Mouse (Mus musculus) granulocyte monocyte progenitor cell, adult 5-6 weeks (primary cell): Measurements from ENCODE around the gene Rptor. TPM values are rescaled to one million over a fixed set of nuclear protein-coding genes. Genes with fewer than 3 reads are reported as not detected.

Experiments used
- ATAC-seq: replicated peaks from 2 replicates; pipeline ENCODE4 v1.8.0; 2016; ENCODE audit warnings: mild to moderate bottlenecking, moderate TSS enrichment, inconsistent platforms; ENCODE audit not compliant: poor library complexity, severe bottlenecking
- total RNA-seq, 2 experiments: library from RNA; stranded (forward) in 1 of 2; stranded (reverse) in 1 of 2; fragments of 200-712, 200-1000 nt in 1 of 2; fragments of >200 nt in 1 of 2; fragmentation: Nextera tagmentation in 1 of 2; gene quantifications; 2 replicates each; pipeline ENCODE4 v1.2.3; 2014 to 2017

The Rptor gene
- total RNA-seq, 2 experiments from 2014 or later: 20.9 to 33.0 TPM

DNA sequence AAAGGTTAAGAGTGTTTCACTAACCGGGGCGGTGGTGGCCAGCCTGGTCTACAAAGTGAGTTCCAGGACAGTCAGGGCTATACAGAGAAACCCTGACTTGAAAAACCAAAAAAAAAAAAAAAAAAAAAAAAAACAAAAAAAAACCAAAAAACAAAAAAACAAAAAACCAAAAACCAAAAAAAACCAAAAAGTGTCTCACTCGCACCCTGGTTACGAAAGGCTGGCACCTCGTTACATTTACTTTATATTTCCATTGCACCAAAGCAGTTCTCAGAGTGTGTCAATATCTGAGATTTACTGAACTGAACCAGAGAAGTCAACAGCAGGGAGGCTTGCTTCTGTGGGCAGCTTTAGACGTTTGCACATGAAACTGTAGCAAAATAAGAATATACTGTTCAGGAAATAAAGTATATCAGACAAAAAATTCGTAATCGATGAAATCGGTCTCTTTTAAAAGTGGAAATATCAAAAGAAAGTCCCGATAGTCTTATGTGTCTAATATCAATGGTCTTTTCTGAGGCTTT lies 466 bp upstream of the Rptor start:
- ATAC-seq: no peak

DNA sequence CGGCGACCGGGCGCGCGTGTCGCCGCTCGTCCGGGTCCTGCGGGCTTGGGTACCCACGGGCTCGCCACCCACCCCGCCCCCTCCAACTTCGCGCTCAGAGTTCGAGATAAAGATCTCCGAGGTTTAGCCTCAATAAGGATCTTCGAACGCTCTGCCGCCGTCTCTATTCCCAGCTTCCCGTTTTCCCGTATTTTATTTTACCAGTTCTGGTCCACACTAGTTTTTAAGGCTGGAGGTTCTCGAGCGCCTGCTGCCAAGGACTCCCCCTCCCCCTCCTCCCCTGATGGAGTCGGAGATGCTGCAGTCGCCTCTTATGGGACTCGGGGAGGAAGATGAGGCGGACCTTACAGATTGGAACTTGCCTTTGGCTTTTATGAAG lies 811 bp downstream of the Rptor start:
- ATAC-seq: no peak

DNA sequence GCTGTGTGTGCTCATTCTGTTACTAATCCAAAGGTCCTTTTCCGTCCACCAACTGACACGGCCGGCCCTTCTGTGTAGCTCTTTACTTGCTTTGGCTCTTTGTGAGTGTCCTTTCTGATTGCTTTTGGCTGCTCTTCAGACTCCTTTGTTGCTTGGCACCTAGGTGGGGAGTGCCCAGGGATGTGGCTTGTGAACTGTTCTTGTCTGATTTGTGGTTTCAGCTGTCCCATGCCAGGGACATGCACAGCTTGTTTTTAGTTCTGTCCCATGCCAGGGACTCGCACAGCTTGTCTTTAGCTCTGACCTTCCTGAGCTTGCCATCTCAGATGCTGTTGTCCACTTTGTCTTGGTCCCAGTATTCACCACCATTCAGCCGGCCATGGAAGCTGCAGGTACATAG lies 4.8 kb downstream of the Rptor start:
- ATAC-seq: no peak

DNA sequence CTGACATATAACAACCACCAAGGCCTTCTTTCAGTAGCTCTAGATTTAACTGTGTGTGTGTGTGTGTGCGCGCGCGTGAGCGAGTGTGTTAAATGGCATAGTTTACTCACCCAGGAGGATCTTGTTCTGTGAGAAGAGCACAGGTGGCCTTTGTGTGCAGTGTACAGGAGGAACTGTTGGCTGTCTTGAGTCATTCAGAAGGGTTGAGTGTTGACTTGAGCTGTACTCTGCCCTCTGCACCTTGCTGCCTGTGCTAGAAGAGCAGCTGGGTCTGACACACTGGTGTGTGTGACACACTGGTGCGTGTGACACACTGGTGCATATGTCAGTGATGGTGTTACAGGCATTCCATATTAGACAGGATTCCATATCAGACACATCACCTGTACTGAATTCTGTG lies 8.8 kb downstream of the Rptor start:
- no peak for ATAC-seq

DNA sequence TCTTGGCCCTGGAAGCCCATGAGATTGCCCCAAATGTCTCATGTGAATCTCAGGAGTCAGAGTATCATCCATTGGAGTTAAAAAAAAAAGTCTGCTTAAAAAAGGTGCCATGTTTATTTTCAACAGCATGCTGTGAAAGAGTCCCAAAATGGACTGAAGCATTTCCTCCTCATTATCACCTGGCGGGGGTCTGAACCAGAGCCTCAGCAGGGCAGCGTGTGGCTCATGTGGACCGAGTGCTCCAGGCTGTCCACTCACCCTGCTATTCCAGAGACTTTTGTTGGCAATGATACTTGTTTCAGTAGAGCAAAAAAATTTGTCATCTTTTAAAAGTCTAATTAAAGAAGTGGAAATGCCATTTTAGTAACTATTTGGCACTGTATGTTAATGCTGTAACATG lies 9.5 kb downstream of the Rptor start:
- ATAC-seq: no peak

DNA sequence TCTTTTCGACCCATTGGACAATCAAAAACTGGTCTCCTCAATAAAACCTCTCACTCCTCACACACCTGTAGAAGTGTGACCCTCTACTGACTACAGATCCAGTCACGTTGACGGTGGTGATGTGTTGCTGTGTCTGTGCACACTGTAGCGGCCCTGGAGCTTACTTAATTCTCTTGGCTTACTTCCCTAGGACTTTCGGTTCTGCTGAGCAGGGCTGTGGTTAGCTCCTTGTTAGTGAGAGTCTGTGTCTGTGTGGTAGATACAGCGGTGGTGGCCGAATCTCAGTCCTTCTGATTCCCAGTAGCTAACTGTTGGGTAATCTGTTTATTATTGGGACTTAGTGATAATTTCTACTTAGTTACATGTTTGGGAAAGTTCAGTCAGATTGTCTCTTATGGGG lies 12.4 kb downstream of the Rptor start:
- peak; percentile 95 for ATAC-seq

DNA sequence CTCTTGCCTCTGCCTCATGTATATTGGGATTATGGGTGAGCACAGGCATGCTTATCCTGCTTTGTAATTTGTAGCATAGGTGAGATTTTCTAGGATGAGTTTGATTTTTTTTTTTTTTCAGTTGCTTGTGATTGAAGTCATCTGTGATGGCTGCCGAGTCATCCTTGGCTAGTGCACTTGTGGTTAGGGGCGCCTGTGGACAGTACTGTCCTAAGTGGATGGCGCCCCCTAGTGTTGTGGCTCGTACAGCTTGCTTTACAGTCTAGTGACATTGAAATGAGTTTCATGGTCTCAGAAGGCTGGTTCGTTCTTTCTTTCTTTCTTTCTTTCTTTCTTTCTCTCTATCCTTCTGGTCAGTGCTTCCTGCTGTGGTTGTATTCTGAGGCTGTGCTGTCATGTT lies 16.1 kb downstream of the Rptor start:
- ATAC-seq: 0 out of 2 replicates have a peak, but pooled peaks have one; percentile 33

DNA sequence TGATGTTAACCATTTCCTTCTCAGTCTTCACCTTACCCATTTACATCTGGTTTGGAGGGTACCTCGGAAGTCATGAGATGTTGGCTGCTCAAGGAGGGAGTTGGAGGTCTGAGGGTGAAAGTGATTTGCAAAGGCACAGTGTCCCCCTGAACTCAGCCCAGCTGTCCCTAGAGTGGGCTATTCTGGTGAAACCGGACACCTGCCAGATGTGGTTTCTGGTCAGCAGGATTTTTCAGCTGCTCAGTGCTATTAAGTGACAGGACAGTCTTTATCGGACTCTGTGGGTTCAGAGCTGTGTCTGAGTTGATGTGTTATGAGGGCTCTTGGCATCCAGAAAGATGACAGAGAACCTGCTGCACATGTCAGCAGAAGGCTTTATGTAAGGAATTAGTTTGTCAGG lies 18.6 kb downstream of the Rptor start:
- no peak for ATAC-seq

DNA sequence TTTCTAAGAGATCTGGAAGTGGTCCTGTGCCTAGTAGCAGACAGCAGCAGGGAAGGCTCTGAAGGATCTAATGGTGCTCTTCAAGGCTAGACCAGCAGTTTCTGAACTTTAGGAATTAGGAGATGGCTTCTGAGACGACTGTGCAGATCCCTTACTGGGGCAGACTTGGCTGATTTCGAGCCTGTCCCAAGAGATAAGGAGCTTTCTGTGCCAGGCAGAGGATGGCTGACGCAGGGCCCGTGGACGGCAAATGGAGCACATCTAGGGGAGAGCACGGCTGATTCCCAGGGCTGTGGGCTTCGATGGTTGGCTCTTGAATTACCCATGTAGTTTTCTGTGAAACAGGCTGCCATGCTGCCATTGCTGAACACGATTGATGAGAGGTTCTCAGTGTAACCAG lies 21.1 kb downstream of the Rptor start:
- no peak for ATAC-seq

DNA sequence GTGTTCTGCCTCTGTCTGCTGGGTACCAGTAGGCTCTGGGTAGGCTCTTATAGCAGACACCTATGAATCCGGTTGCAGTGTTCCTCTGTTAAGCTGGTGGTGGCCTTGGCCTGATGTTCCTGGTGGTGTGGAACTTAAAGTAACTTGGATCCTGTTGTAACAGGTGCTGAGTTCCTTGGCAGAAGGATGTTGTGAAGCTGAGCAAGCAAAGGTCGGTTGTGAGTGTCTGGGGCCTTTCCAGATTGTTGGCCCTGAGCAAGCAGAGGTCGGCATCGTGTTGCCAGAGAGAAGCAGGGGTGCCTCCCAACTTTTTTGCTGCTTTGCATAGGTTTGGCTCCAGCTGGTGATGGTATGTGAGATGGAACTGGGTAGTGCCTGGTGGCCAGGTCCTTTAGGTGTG lies 21.7 kb downstream of the Rptor start:
- no peak for ATAC-seq

DNA sequence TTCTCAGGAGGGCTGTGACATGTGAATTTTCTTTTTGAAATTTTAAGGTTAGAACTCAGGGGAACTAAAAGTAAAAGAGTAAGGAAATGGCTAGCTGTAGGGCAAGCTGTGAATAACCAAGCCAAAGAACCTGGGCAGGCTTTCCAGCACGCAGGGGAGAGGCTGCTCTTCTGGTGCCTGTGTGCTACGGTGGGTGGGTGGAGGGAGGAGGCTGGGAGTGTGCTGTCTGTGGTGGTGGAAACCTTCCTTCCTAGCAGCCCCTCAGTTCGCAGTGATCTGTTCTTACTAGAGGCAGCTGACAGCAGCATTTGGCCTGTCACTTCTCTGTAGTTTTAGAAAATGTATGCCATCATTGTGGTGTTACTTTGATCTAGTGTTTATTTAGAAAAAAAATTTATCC lies 22.2 kb downstream of the Rptor start:
- no peak for ATAC-seq

DNA sequence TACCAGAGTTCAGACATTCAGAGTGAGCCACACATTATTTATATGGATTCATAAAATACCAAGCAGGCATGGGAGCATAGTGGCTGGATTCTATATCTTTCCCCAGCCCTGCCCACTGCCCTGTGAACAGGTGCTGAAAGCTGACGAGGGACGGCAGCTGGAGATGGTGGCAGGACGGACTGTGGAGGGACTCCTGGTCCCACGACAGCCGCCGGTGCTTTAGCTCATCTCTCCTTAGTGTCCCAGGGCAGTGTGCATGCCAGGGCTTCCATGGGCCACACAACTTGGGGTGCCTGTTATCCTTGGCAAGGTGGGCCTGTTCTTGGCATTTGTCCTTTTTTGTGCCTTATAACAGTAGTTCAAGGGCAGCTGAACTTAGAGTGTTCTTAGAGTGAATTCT lies 22.8 kb downstream of the Rptor start:
- ATAC-seq: no peak

DNA sequence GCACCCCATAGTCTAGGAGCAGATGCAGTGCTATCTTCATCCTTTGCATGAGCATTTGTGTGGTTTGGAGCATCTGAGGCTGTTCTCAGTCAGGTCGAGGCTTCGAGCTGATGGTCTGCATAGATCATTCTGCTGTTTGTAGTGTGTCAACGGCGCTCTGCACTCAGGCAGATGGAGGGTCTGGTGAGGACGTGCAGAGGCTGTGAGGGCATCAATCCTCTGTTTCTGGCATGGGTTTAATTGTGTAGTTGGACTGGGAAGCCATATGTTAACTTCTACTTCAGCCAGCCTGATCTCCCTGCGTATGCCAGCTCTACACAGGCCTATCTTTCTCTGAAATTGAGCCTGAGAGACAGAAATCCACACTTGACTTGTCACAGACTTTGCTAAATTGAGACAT lies 23.2 kb downstream of the Rptor start:
- ATAC-seq: no peak

DNA sequence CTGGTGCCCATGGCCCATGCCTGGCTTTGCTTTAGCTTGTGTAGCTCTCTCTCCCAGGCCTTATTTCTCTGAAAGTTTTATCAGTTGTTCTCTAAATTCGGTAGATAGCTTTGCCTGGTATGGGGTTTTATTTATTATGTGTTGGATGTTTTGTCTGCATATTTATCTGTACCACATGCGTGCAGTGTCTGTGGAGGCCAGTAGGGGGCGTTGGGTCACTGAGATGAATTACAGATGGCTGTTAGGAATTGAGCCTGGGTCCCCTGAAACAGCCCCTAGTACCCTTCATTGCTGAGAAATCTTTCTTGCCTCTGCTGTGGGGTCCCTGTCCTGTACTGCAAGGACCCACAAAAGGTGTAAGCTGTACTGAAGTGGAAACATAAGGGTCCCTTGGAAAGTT lies 24.5 kb downstream of the Rptor start:
- ATAC-seq: no peak

DNA sequence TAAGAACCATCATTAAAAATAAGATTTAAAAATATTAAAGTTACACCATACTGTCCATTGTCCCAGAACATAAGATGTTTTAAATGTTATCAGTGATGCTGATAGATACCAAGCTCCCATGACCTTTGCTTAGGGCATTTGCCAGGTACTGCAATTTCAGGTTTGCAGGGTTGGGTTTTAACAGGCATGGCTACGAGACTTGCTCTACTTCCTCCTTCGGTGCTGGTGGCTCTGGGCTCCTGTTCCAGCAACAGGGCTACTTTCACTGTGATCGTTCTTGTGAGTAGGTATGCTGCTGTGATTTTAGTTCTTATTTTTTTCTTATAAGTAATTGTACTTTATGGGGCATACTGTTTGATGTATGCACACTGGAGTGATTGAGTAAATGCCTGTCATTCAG lies 26.4 kb downstream of the Rptor start:
- peak; percentile 71 for ATAC-seq

DNA sequence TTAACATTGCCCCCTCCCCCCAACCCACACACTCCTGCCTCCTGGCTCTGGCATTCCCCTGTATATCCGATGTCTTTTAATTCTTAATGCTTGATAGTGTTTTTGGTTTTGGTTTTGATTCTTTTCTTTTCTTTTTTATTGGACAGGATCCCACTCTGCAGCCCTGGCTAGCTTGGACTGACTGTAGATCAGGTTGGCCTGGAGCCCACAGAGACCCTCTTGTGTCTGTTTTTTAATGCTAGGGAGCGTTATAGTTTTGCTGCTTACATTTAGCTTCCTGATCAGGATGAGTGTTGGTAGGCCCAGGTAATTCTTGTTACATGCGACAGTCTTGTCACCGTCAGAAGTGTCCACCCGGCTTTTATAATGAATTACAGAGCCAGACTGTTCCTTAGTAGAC lies 27.6 kb downstream of the Rptor start:
- no peak for ATAC-seq

DNA sequence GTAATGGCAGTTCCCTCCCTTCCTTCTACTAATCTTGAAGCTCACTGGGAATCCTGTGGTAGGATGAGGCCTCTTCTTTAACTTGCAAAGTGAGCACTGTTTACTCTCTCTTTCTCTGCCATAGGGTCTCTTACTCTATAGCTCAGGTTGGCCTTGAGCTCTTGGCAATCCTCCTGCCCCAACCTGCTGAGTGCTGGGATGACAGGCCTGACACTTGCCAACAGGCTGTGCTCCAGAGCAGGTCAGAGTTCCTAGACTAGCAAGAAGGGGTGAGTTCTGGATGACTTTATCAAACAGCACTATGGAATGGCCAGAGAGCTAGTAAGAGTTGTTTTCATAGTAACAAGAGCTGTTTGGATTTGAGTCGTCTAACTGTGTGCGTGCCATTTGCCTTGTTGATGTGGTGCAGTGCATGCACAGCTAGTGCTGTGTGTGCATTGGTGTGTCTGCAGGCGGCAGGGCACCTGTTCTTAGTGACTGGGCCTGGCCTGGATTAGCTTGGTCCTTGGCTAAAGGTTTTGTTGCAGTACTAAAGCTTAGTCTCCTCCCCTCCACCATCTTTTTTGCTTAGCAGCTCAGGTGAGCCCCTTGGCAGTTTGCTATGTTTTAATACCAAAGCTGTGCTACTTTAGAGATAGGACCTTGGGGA lies 28.6 kb downstream of the Rptor start:
- no peak for ATAC-seq

DNA sequence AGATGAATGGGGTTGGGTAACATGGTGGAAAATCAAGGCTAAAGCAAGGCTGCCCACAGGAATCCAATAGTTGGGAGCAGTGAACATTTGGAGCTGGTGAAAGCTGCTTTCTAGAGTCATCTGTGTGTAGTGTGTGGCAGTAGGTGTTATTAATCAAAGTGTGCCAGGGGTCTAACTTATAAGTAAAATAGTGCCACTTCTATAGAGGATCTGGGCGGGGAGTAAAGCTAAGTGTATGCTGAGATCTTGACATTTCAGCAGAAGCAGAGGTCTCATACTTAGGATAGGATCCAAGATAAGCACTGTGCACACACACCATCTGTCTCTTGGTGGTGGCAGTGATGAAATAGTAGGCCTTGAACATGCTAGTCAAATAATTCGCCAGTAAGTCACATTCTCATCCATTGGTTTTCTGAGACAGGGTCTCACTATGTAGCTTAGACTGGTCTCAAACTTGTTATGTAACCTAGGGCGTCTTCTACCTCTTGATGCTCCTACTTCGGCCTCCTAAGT lies 33.7 kb downstream of the Rptor start:
- ATAC-seq: no peak

DNA sequence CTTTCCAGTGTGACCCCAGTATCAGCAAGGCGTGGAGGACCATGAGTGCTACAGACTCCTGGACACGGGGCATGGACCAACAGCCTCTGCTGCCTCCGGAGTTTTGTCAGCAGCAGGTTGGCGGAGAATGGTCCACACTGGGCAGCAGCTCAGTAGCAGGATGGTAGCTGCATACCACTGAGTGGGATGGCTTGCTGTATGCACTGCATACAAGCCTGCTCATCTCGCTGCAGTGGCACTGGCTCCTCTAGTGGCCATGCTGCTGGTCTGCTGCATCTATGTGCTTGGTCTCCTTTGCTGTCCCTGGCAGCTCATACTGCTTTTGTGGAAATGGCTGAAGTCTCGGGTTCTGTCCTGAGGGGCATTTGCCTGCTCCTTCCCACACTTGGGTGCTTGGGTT lies 34.8 kb downstream of the Rptor start:
- ATAC-seq: no peak

DNA sequence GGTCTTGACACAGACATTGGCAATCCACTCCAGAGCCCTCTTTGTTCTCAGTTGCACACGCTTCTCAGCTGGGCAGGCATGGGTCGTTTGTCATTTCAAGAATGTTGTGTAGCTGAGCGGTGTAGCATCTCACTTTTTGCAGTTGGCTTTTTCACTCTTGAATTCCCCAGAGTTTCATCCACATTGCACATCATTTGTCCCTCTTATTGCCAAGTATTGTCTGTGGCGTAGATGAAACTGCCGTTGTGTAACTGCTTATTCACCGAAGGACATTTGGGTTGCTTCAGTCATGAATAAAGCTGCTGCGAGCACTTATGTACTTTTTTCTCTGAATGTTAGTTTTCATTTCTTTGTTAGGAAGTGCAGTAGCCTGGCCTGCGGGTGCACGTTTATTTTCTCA lies 37.8 kb downstream of the Rptor start:
- no peak for ATAC-seq

DNA sequence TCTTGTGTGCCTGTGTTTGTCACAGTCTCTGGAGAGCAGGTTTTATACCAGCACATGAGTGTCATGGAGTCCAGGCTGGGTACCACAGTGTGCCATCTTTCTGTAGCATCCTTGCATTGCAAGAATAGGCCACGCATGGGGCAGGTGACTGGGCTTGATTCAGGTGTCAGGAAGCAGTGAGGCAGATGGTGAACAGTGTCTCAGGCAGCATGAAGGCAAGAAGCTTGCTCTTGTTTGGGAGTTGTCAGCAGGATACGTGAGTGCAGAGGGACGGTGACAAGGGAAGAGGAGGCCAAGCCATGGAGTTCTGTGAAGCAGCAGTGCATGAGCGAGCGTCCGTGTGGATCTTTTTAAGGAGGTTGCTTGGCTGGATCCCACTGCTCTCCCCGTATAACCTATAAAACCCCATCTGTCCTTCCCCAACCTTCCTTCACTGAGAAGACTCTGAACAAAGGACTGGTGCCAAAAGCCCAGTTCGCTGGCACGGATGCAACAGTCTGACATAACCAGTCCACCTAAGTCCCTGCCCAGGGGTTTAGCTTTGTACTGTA lies 39.2 kb downstream of the Rptor start:
- ATAC-seq: no peak

DNA sequence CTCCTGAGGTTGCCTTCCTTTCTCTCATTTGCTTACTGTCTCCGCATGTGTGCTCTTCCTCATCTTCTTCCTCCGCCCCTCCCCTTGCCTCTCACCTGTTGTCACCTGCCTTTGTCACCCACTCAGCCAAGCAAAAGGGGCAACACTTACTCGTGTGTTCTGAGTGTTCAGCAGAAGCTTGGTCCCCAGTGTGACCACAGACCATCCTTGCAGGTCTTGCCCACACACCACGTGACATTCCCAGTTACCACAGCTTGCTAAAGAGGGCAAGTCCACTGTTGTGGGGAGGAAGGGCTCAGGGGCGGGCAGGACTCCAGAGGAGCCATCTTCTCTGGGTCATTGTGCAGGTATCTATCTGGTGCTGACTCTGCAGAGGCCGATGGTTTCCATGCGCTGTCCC lies 40.6 kb downstream of the Rptor start:
- peak; percentile 68 for ATAC-seq
